Mouse (Mus musculus): ENCODE measurements around the gene Tradd. TPM values are rescaled to one million over a fixed set of nuclear protein-coding genes. Genes with fewer than 3 reads are reported as not detected.

Gene Tradd
- polyA plus RNA-seq, 1 experiment, result 12.5 TPM

GRCm38 (mm10) chr8:105288958-105289732 lies 24.7 kb upstream of the Tradd start:
- Histone ChIP-seq H3K4me3 (ENCODE audit: insufficient read depth, low read length) (peak overlapping the region; percentile 37), H3K4me1 (ENCODE audit: control insufficient read depth, insufficient read depth, low read length) (no peaks in the 10 kb centered on the region), H3K27ac (ENCODE audit: insufficient read depth, low read length) (peak overlapping the region; percentile 55)
- TF ChIP-seq CTCF (IDR thresholded peaks at IDR 0.05; ENCODE audit: borderline replicate concordance, insufficient read depth, low read length) (no peak), POLR2A (IDR thresholded peaks at IDR 0.05; ENCODE audit: low read depth, low read length) (peak; percentile 70)

GRCm38 (mm10) chr8:105288231-105288630 lies 23.8 kb upstream of the Tradd start:
- Histone ChIP-seq H3K4me1 (ENCODE audit: control insufficient read depth, insufficient read depth, low read length) (no peaks in the 10 kb centered on the region), H3K4me3 (ENCODE audit: insufficient read depth, low read length) (peak overlapping the region; percentile 20)
- no peak for TF ChIP-seq POLR2A (IDR thresholded peaks at IDR 0.05; ENCODE audit: low read depth, low read length)
- TF ChIP-seq CTCF (IDR thresholded peaks at IDR 0.05; ENCODE audit: borderline replicate concordance, insufficient read depth, low read length), result no peak

DNA sequence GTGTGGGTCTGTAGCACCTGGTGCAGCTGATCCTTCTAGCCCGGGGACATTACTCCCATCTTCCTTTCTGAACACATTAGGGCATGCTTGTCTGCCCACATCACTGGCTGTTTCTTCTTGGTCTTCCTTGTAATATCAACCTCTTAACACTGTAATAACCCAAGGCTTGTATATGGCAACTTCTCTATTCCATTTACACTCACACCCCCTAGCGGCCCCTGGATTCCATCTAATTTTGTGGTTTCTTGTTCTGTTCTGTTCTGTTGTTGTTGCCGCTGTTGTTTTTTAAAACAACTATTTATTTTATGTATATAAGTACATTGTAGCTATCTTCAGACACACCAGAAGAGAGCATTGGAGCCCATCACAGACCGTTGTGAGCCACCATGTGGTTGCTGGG lies 22.5 kb upstream of the Tradd start:
- H3K4me3 ChIP-seq (ENCODE audit: insufficient read depth, low read length), result no peak overlapping the region

More at GRCm38 (mm10) chr8:105288231-105288630, 23.8 kb upstream of the Tradd start:
- H3K27ac ChIP-seq (ENCODE audit: insufficient read depth, low read length), result no peak overlapping the region

GRCm38 (mm10) chr8:105285514-105285913 lies 21.1 kb upstream of the Tradd start:
- no peak overlapping the region for H3K27ac ChIP-seq (ENCODE audit: insufficient read depth, low read length)
- TF ChIP-seq POLR2A (IDR thresholded peaks at IDR 0.05; ENCODE audit: low read depth, low read length) (no peak), CTCF (IDR thresholded peaks at IDR 0.05; ENCODE audit: borderline replicate concordance, insufficient read depth, low read length) (no peak)
- H3K4me3 ChIP-seq (ENCODE audit: insufficient read depth, low read length), result no peak overlapping the region
- H3K4me1 ChIP-seq (ENCODE audit: control insufficient read depth, insufficient read depth, low read length), result no peaks in the 10 kb centered on the region

More for the DNA sequence above, 22.5 kb upstream of the Tradd start:
- Histone ChIP-seq H3K4me1 (ENCODE audit: control insufficient read depth, insufficient read depth, low read length) (no peaks in the 10 kb centered on the region), H3K27ac (ENCODE audit: insufficient read depth, low read length) (no peak overlapping the region)
- no peak for TF ChIP-seq POLR2A (IDR thresholded peaks at IDR 0.05; ENCODE audit: low read depth, low read length)

GRCm38 (mm10) chr8:105283074-105283473 lies 18.7 kb upstream of the Tradd start:
- TF ChIP-seq POLR2A (IDR thresholded peaks at IDR 0.05; ENCODE audit: low read depth, low read length), result no peak
- peak; percentile 94 for TF ChIP-seq CTCF (IDR thresholded peaks at IDR 0.05; ENCODE audit: borderline replicate concordance, insufficient read depth, low read length)
- Histone ChIP-seq H3K27ac (ENCODE audit: insufficient read depth, low read length) (no peak overlapping the region), H3K4me1 (ENCODE audit: control insufficient read depth, insufficient read depth, low read length) (no peaks in the 10 kb centered on the region), H3K4me3 (ENCODE audit: insufficient read depth, low read length) (no peak overlapping the region)

DNA sequence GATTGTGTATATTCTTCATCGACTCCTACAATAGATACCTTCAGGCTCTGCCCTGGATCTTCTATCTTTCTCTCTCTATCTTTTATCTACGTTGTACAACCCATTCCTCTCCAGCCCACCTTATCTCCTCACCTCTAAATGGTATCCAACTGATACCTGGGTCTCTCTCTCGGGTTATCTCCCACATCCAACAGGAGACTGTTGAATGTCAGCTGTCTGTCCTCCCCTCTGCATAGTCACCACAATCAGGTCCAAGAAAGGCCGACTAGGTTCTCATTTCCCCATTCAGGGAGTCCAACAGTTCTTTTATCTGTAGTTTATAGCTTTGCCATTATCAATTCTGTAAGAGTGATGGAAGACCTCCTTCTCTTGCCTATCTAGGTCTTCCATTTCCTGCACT lies 17.8 kb upstream of the Tradd start:
- Histone ChIP-seq H3K27ac (ENCODE audit: insufficient read depth, low read length) (no peak overlapping the region), H3K4me1 (ENCODE audit: control insufficient read depth, insufficient read depth, low read length) (no peaks in the 10 kb centered on the region), H3K4me3 (ENCODE audit: insufficient read depth, low read length) (no peak overlapping the region)
- TF ChIP-seq POLR2A (IDR thresholded peaks at IDR 0.05; ENCODE audit: low read depth, low read length), result no peak
- no peak for TF ChIP-seq CTCF (IDR thresholded peaks at IDR 0.05; ENCODE audit: borderline replicate concordance, insufficient read depth, low read length)

- Histone ChIP-seq H3K27ac (ENCODE audit: insufficient read depth, low read length) (no peak overlapping the region), H3K4me1 (ENCODE audit: control insufficient read depth, insufficient read depth, low read length) (no peaks in the 10 kb centered on the region), H3K4me3 (ENCODE audit: insufficient read depth, low read length) (no peak overlapping the region)
- TF ChIP-seq CTCF (IDR thresholded peaks at IDR 0.05; ENCODE audit: borderline replicate concordance, insufficient read depth, low read length) (no peak), POLR2A (IDR thresholded peaks at IDR 0.05; ENCODE audit: low read depth, low read length) (no peak)
Observed at GRCm38 (mm10) chr8:105281821-105282220, 17.4 kb upstream of the Tradd start.

GRCm38 (mm10) chr8:105280567-105280966 lies 16.2 kb upstream of the Tradd start:
- Histone ChIP-seq H3K27ac (ENCODE audit: insufficient read depth, low read length) (no peak overlapping the region), H3K4me3 (ENCODE audit: insufficient read depth, low read length) (no peak overlapping the region), H3K4me1 (ENCODE audit: control insufficient read depth, insufficient read depth, low read length) (no peaks in the 10 kb centered on the region)
- TF ChIP-seq CTCF (IDR thresholded peaks at IDR 0.05; ENCODE audit: borderline replicate concordance, insufficient read depth, low read length), result no peak
- no peak for TF ChIP-seq POLR2A (IDR thresholded peaks at IDR 0.05; ENCODE audit: low read depth, low read length)

DNA sequence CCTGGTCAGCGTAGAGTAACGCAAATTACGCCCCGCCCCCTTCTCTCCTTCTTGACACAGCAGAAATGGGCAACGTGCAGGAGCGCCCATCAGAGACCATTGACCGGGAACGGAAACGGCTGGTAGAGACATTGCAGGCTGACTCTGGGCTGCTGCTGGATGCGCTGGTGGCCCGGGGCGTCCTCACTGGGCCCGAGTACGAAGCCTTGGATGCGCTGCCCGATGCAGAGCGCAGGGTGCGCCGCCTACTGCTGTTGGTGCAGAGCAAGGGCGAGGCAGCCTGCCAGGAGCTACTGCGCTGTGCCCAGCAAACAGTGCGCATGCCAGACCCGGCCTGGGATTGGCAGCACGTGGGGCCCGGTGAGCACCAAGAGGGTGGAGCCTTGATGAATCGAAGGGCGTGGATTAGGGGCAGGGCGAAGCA lies 14.5 kb upstream of the Tradd start:
- TF ChIP-seq CTCF (IDR thresholded peaks at IDR 0.05; ENCODE audit: borderline replicate concordance, insufficient read depth, low read length) (no peak), POLR2A (IDR thresholded peaks at IDR 0.05; ENCODE audit: low read depth, low read length) (no peak)
- no peak overlapping the region for H3K27ac ChIP-seq (ENCODE audit: insufficient read depth, low read length)
- no peak overlapping the region for H3K4me3 ChIP-seq (ENCODE audit: insufficient read depth, low read length)
- no peaks in the 10 kb centered on the region for H3K4me1 ChIP-seq (ENCODE audit: control insufficient read depth, insufficient read depth, low read length)

DNA sequence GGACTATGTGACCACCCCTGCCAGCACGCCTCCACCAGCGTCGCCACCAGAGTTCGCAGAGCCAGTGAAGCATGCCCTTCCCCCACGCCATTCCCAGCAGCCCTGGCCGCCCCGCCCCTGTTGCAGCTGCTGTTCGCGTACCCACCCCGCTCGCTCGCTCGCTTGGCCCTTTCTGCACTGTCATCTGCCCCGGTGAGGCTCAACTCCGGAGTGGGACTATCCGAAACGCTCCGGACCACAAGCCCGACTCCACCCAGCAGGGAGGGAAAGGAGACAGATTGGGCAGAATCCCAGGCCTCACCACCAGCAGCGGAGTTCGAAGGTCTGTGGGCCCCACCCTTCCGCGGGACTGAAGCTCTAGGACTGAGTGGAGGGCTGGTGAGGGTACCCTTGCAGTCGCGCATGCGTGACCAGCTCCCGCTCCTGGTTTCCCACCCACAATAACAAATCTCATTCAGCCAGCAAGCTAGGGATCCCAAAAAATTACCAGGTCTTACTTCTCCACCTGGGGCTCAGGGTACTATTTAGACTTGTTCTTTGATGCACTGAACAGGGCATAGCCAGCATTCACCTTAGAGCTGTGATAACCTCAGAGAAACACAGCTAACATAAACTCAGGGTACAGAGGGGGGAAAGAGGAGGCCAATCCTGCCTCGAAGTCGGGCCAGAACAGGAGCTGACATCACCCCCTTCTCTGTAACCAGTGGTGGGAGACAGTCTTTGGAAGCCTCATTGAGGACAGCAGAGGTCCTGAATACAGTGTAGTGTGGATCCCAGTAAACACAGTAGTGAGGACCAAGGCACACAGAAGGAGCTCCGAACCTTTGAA lies 12.1 kb upstream of the Tradd start:
- no peak overlapping the region for H3K27ac ChIP-seq (ENCODE audit: insufficient read depth, low read length)
- TF ChIP-seq POLR2A (IDR thresholded peaks at IDR 0.05; ENCODE audit: low read depth, low read length) (peak; percentile 58), CTCF (IDR thresholded peaks at IDR 0.05; ENCODE audit: borderline replicate concordance, insufficient read depth, low read length) (no peak)
- H3K4me1 ChIP-seq (ENCODE audit: control insufficient read depth, insufficient read depth, low read length), result no peaks in the 10 kb centered on the region
- peak overlapping the region; percentile 13; the same call in 1 of the 2 replicates for H3K4me3 ChIP-seq (ENCODE audit: insufficient read depth, low read length)

Data from embryonic fibroblast, embryonic 13.5 days (primary cell).